Mouse (Mus musculus): ENCODE measurements around the gene Arsg.

- TF ChIP-seq POLR2A (IDR thresholded peaks at IDR 0.05; ENCODE audit: borderline replicate concordance, extremely low read depth, insufficient read depth, insufficient read length, poor library complexity, severe bottlenecking) (no peak), CTCF (IDR thresholded peaks at IDR 0.05; ENCODE audit: borderline replicate concordance, extremely low read depth, insufficient read depth, insufficient read length) (no peak)
Measured at GRCm38 (mm10) chr11:109451169-109451568, 22.0 kb upstream of the Arsg start.
